ENCODE assay signal across 23 mouse cellular contexts in genomic region chr7:81548864-81549263, GRCm38 (mm10). TPM values are rescaled to one million over a fixed set of nuclear protein-coding genes. Genes with fewer than 3 reads are reported as not detected.
DNase-seq lines count a peak whose midpoint lies in the region; ATAC-seq and TF ChIP-seq lines count a peak whose summit lies in the region.
"Had no signal": no experiment of that assay in that cellular context is flagged by ENCODE, and none has a peak within 500 bp of the region (broad histone marks: within the 10 kb centered on the region; RNA-seq: fewer than 3 reads in every experiment).

No protein-coding gene starts in this region.

- no peak for TF ChIP-seq POLR2A in liver, adult 2 months (IDR thresholded peaks at IDR 0.05; ENCODE audit: extremely low read depth, insufficient read depth, low read length)

- 76% methylated on average over 11 of the region's 11 CpGs for WGBS in liver, adult 2 months
- 55% methylated on average over 11 of the region's 11 CpGs for WGBS in liver, postnatal 0 days (ENCODE audit: insufficient replicate concordance)

- DNase-seq in liver, adult 2 months (ENCODE audit: extremely low read depth, low read depth, low spot score): no peak
- no peak for DNase-seq in liver
- peak; percentile 26 for DNase-seq in CD4-positive helper T cell, adult 2 months (ENCODE audit: low read depth, low spot score)
- no peak for DNase-seq in liver, postnatal 0 days
- no peak for DNase-seq in urinary bladder, adult 2 months (ENCODE audit: low spot score)
- no peak for DNase-seq in adrenal gland, adult (ENCODE audit: inconsistent age in 2 of 2, low spot score in 1 of 2)
- DNase-seq: cerebellum, adult 18-20 months; kidney, adult 11 months; lung, adult 18-20 months; right cerebral cortex, postnatal 4 days had no signal

- no peak overlapping the region for H3K27ac ChIP-seq in liver, adult 2 months (replicated peaks; ENCODE audit: insufficient read depth, low read depth, low read length)
- H3K27ac ChIP-seq in liver, postnatal 0 days (ENCODE audit: low read depth): no peak overlapping the region
- H3K27ac ChIP-seq: embryonic facial prominence, embryonic 13.5 days; heart, embryonic 13.5 days; hindbrain, embryonic 10.5 days; macrophage; neural tube, embryonic 13.5 days; stomach, embryonic 15.5 days had no signal

- H3K79me2 ChIP-seq in liver, adult 2 months (ENCODE audit: control insufficient read depth, insufficient read depth, low read length): no peaks in the 10 kb centered on the region

- ATAC-seq in CD4-positive, CD25-positive, alpha-beta regulatory T cell, adult 4 months: peak; percentile 68
- no peak for ATAC-seq in liver, postnatal 0 days
- ATAC-seq: Patski had no signal

- no peak for TF ChIP-seq EP300 in liver, postnatal 0 days (IDR thresholded peaks at IDR 0.05; ENCODE audit: low read depth)

- peak overlapping the region; percentile 10; the same call in 1 of the 2 replicates for H3K4me3 ChIP-seq in liver, adult 2 months (ENCODE audit: insufficient read depth, low read depth, low read length)
- H3K4me3 ChIP-seq in liver, postnatal 0 days (ENCODE audit: low read depth, low read length): no peak overlapping the region
- H3K4me3 ChIP-seq: embryonic facial prominence, embryonic 13.5 days; heart, embryonic 13.5 days; hindbrain, embryonic 10.5 days; neural tube, embryonic 13.5 days; stomach, embryonic 15.5 days had no signal

- no peaks in the 10 kb centered on the region for H3K36me3 ChIP-seq in liver, adult 2 months (ENCODE audit: control insufficient read depth, insufficient read depth, low read length)
- no peaks in the 10 kb centered on the region for H3K36me3 ChIP-seq in liver, postnatal 0 days (replicated peaks; ENCODE audit: insufficient read depth, low read length)
- H3K36me3 ChIP-seq: embryonic facial prominence, embryonic 13.5 days; hindbrain, embryonic 10.5 days; neural tube, embryonic 13.5 days; stomach, embryonic 15.5 days had no signal

- no peak for TF ChIP-seq CTCF in liver, adult 2 months (IDR thresholded peaks at IDR 0.05; ENCODE audit: low read depth, low read length)
- no peak for TF ChIP-seq CTCF in liver, postnatal 0 days (IDR thresholded peaks at IDR 0.05; ENCODE audit: low read depth)

- no peaks in the 10 kb centered on the region for H3K4me1 ChIP-seq in liver, adult 2 months (ENCODE audit: control insufficient read depth, insufficient read depth, low read length)
- no peaks in the 10 kb centered on the region; the same call in 1 of the 2 replicates for H3K4me1 ChIP-seq in liver, postnatal 0 days (ENCODE audit: insufficient read depth)
- H3K4me1 ChIP-seq: embryonic facial prominence, embryonic 13.5 days; neural tube, embryonic 13.5 days had no signal

- H3K27me3 ChIP-seq in liver, adult 2 months (ENCODE audit: control insufficient read depth, insufficient read depth, low read length): no peaks in the 10 kb centered on the region
- no peaks in the 10 kb centered on the region for H3K27me3 ChIP-seq in liver, postnatal 0 days (ENCODE audit: insufficient read depth, low read length)
- H3K27me3 ChIP-seq: embryonic facial prominence, embryonic 13.5 days; heart, embryonic 13.5 days; neural tube, embryonic 13.5 days; stomach, embryonic 15.5 days had no signal

- no peaks in the 10 kb centered on the region for H3K9me3 ChIP-seq in liver, postnatal 0 days (ENCODE audit: low read length)
- H3K9me3 ChIP-seq: embryonic facial prominence, embryonic 13.5 days; heart, embryonic 13.5 days; hindbrain, embryonic 10.5 days; neural tube, embryonic 13.5 days; stomach, embryonic 15.5 days had no signal

- no peak overlapping the region for H3K9ac ChIP-seq in liver, adult 2 months (ENCODE audit: low read depth, low read length)
- H3K9ac ChIP-seq in liver, postnatal 0 days (replicated peaks): no peak overlapping the region
- H3K9ac ChIP-seq: heart, embryonic 13.5 days; neural tube, embryonic 13.5 days; stomach, embryonic 15.5 days had no signal

- H3K4me2 ChIP-seq in liver, postnatal 0 days (ENCODE audit: low read depth, low read length): 0 out of 2 replicates have a peak overlapping the region, but pooled peaks have one; percentile 15
- H3K4me2 ChIP-seq: embryonic facial prominence, embryonic 13.5 days; heart, embryonic 13.5 days; neural tube, embryonic 13.5 days; stomach, embryonic 15.5 days had no signal

RNA-seq across cellular contexts. Expression of gene Fsd2, which starts 17.9 kb away (rescaled TPM):
- total RNA-seq in liver, adult 2 months (2014; rRNA removed): 0.13 and 0.28 TPM in 2 replicates
- polyA plus RNA-seq in liver, adult 2 months (2012; rRNA removed): 0.04 TPM in 2 replicates
- 1 to 10 TPM; 5.3 to 6.4 TPM for polyA plus RNA-seq in CD4-positive, CD25-positive, alpha-beta regulatory T cell, adult 4 months (2017; shearing (Covaris generic))
- polyA plus RNA-seq in liver, postnatal 0 days (2015; fragmentation: Nextera tagmentation; extraction: Ambion mirVana): 0.28 and 0.50 TPM in 2 replicates
- 0.29 and 0.33 TPM in 2 replicates for polyA plus RNA-seq in urinary bladder, adult 2 months (2012; rRNA removed)
- polyA plus RNA-seq: Patski had no signal

RNA-seq across cellular contexts. Expression of gene Whamm, which starts 22.2 kb away (rescaled TPM):
- 20.7 and 25.4 TPM in 2 replicates for total RNA-seq in liver, adult 2 months (2014; rRNA removed)
- polyA plus RNA-seq in liver, adult 2 months (2012; rRNA removed): 35.1 and 44.6 TPM in 2 replicates
- 1 to 10 TPM; 3.1 to 5.5 TPM for polyA plus RNA-seq in CD4-positive, CD25-positive, alpha-beta regulatory T cell, adult 4 months (2017; shearing (Covaris generic))
- polyA plus RNA-seq in liver, postnatal 0 days (2015; fragmentation: Nextera tagmentation; extraction: Ambion mirVana): 7.0 and 8.1 TPM in 2 replicates
- polyA plus RNA-seq in urinary bladder, adult 2 months (2012; rRNA removed): 18.0 and 19.4 TPM in 2 replicates

RNA-seq across cellular contexts. Expression of gene BC048679, which starts 50.8 kb away (rescaled TPM):
- total RNA-seq in liver, adult 2 months (2014; rRNA removed): not detected in 2 replicates
- polyA plus RNA-seq in liver, adult 2 months (2012; rRNA removed): not detected in 2 replicates
- not detected for polyA plus RNA-seq in CD4-positive, CD25-positive, alpha-beta regulatory T cell, adult 4 months (2017; shearing (Covaris generic))
- polyA plus RNA-seq in liver, postnatal 0 days (2015; fragmentation: Nextera tagmentation; extraction: Ambion mirVana): not detected in 2 replicates
- polyA plus RNA-seq in urinary bladder, adult 2 months (2012; rRNA removed): not detected in 2 replicates
- total RNA-seq: adrenal gland, adult 18-20 months had no signal
- polyA plus RNA-seq: brain, embryonic 14.5 days; embryonic facial prominence, embryonic 13.5 days; forebrain, embryonic 11.5 days; heart, embryonic 13.5 days; large intestine, adult 2 months; limb, embryonic 11.5 days; macrophage; neural tube, embryonic 13.5 days; Patski; stomach, embryonic 15.5 days had no signal

RNA-seq across cellular contexts. Expression of gene Ap3b2, which starts 55.1 kb away (rescaled TPM):
- 0.07 TPM in 1 of 2 replicates, not detected in the other for total RNA-seq in liver, adult 2 months (2014; rRNA removed)
- polyA plus RNA-seq in liver, adult 2 months (2012; rRNA removed): not detected in 2 replicates
- polyA plus RNA-seq in CD4-positive, CD25-positive, alpha-beta regulatory T cell, adult 4 months (2017; shearing (Covaris generic)): not detected
- polyA plus RNA-seq in liver, postnatal 0 days (2015; fragmentation: Nextera tagmentation; extraction: Ambion mirVana): 0.07 TPM in 1 of 2 replicates, not detected in the other
- 1.4 and 2.1 TPM in 2 replicates for polyA plus RNA-seq in urinary bladder, adult 2 months (2012; rRNA removed)
- polyA plus RNA-seq: macrophage had no signal
